Mouse (Mus musculus) bone marrow, adult 2 months (tissue): ENCODE results near the gene Yju2.
A peak's percentile ranks its signal among the peaks of the same experiment; 100 is the strongest.

ENCODE experiments used
- CTCF ChIP-seq: fragments of 200-500 bp; IDR thresholded peaks from 2 replicates; pipeline ENCODE4 v1.5.1; 2011; ENCODE audit warnings: low read length, control low read depth; ENCODE audit not compliant: control insufficient read depth, insufficient read depth
- POLR2A ChIP-seq: fragments of 200-500 bp; IDR thresholded peaks from 2 replicates; pipeline ENCODE4 v1.6.1; 2011; ENCODE audit warnings: low read depth, mild to moderate bottlenecking, control low read depth, low read length, borderline replicate concordance; ENCODE audit not compliant: control insufficient read depth

DNA sequence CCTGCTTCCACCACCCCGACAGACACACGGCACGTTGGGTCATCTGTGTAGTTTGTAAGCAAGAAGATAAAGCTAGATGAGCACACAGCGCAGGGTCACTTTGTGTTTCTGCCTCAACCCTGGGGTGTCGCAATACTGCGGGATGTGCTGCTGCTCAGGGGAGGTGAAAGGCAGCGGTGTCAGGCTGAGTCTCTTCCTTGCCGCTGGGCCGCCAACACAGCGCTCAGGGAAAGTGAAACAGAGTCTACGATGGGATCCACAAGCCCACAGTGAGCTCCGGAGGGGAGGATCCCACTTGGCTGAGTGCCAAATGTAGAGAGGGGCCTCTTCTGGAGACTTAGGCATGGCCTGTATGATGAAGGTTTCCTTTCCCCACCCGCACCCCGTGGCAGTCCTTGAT lies 4.3 kb downstream of the Yju2 start:
- TF ChIP-seq CTCF (0 out of 2 replicates have a peak, but pooled peaks have one; percentile 8), POLR2A (0 out of 2 replicates have a peak, but pooled peaks have one; percentile 23)
